Mouse (Mus musculus): ENCODE measurements around the gene Spi1.
"Not testable (repeated sequence)": the region's sequence is repeated elsewhere in the genome, so short reads cannot be mapped to it uniquely, and the experiment has no call there.

The Spi1 gene

DNA sequence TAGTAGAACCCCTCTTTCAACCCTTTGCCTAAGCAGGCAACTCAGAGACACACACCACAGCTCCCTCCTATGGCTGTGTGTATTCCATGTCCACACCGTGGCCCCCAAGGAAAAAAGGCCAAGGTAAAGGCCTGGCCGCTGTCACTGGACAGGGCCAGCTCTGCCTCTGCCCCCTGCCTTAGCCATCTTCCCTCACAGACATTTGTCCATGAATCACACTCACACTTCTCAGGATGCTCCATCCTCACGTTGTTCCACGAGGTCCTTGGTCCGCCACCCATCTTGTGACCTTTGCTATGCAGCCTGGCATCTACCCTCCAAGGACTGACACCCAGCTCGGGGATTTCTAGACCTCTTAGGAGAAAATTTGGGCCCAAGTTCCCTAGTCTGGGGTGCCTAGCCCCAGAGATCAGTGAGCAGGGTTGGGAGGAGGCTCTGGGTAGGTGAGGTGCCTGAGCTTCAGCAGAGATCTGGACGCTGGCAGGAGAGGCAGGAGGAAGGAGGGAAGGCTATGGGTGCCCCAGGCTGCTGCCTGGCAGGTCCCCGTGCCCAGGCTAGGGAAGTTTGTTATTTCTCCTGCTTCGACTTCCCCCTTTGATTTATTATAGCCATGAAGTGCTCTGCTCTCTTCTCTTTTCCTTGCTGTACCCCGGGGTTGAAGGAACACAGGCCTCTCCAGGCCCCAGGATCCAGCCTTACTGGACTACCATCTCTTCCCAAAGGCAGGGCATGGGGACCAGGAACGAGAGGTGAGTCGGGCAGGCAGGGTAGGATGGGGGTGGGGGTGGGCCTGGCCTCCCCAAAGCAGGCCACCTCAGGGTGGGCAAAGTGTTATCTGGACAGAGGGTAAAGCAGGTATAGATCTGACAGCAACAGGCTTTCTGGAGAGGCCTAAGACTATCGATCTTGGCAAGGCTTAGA lies at the start of gene Spi1:
TSS of gene Spi1 (plus strand) at position 616 of the 921 bp plus-strand sequence.
- DNase-seq = no peak

- no peak for DNase-seq
Observed at GRCm38 (mm10) chr2:91033000-91033399, 49.2 kb upstream of the Spi1 start.

DNA sequence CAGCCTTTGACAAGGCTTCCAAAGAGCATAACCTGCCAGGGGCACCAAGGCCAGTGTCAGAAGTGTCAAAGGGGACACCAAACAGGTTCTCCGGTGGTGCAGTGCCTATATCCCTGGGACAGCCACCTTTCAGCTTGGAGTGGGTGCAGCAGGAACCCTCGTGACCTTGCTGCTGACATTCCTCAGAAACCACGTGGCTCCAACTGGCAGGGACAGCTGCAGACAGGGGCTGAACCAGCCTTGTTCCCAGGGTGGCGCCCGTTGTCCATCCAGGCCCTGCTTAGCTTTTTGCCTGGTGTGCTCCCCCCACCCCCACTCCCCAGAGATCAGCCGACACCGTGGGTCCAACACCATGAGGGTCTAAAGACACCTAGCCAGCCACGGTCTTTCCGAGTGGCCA lies 46.8 kb upstream of the Spi1 start, which contains the start of gene Rapsn:
TSS of gene Rapsn (plus strand) at position 236 of the 400 bp plus-strand sequence.
- peak; percentile 60 for DNase-seq

- DNase-seq = no peak
Observed at GRCm38 (mm10) chr2:91041786-91042185, 40.4 kb upstream of the Spi1 start.

- DNase-seq = no peak
Observed at GRCm38 (mm10) chr2:91042651-91043398, 39.4 kb upstream of the Spi1 start.

GRCm38 (mm10) chr2:91044727-91045126 lies 37.5 kb upstream of the Spi1 start:
- no peak for DNase-seq

GRCm38 (mm10) chr2:91045805-91046204 lies 36.4 kb upstream of the Spi1 start:
- not testable (repeated sequence) for DNase-seq

GRCm38 (mm10) chr2:91047359-91047758 lies 34.8 kb upstream of the Spi1 start:
- peak; percentile 53 for DNase-seq

DNA sequence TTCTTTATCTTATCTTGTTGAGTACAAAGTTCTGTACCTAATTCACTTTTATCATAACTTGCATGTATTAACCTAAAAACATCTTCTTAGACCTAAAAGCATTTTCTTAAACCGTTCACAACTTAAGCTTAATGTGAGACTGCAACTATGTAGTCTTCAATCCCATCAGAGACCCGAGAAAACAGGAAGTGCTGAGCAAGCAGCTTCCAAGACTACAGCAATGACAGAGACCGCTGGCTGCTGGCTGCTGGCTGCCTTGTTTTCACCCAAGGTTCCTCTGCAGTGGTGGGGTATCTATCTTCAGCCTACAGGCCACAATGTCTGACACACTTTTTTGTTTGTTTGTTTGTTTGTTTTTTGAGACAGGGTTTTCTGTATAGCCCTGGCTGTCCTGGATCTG lies 30.3 kb upstream of the Spi1 start:
- no peak for DNase-seq

DNA sequence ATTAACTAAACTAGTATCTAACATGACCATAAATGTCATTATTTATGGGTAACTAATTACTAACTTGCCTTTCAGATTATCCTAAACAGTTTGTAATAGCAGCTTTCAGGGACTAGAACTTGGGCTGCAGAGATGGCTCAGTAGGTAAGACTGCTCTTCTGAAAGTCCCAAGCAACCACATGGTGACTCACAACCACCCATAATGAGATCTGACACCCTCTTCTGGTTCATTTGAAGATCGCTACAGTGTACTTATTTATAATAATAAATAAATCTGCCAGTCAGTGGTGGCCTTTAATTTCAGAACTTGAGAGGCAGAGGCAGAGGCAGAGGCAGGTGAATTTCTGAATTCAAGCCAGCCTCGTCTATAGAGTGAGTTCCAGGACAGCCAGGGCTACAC lies 29.4 kb upstream of the Spi1 start:
- no peak for DNase-seq

- DNase-seq = no peak
Observed at GRCm38 (mm10) chr2:91053181-91053933, 28.8 kb upstream of the Spi1 start.

DNA sequence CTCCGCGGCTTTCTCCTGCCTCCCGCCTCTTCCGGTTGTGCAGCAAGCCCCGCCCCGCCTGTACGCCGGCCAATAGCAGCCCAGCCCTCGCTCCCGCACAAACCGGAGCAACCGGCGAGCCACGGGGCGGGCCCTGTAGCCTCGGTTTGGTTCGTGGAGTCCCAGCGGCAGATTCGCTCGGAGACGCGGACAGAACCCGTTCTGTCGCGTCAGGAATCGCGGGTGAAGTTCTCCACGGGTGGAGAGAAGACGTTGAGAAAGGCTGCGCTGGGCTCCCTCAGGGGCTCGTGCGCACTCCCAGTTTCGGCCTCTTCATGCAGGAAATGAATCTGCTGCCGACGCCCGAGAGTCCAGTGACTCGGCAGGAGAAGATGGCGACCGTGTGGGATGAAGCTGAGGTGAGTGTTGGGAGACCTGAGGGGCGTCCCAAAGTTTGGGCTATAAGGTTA lies 28.2 kb upstream of the Spi1 start, which contains the start of gene Psmc3:
TSS of gene Psmc3 (plus strand) at position 76 of the 449 bp plus-strand sequence.
- peak; percentile 97 for DNase-seq

DNA sequence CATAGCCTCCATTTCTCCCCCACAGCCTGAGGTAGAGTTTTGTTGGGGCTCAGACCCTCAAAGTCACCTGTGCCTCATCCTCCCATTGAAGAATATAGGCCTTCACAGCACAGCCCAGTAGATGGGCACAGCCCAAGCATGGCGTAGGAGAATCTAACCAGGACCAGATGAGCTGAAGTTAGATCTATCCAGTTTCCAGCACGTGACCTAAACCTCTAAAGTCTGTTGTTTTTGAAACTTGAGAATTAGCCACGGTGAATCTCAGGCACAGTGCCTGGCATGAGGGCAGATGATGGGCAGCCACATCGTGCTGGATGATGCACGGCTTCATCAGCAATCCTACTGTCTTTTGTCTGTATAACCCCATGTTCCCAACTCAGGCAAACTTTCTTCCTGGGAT lies 23.8 kb upstream of the Spi1 start:
- no peak for DNase-seq

GRCm38 (mm10) chr2:91059376-91059775 lies 22.8 kb upstream of the Spi1 start:
- no peak for DNase-seq

- no peak for DNase-seq
Observed at GRCm38 (mm10) chr2:91060544-91061355, 21.4 kb upstream of the Spi1 start.

DNA sequence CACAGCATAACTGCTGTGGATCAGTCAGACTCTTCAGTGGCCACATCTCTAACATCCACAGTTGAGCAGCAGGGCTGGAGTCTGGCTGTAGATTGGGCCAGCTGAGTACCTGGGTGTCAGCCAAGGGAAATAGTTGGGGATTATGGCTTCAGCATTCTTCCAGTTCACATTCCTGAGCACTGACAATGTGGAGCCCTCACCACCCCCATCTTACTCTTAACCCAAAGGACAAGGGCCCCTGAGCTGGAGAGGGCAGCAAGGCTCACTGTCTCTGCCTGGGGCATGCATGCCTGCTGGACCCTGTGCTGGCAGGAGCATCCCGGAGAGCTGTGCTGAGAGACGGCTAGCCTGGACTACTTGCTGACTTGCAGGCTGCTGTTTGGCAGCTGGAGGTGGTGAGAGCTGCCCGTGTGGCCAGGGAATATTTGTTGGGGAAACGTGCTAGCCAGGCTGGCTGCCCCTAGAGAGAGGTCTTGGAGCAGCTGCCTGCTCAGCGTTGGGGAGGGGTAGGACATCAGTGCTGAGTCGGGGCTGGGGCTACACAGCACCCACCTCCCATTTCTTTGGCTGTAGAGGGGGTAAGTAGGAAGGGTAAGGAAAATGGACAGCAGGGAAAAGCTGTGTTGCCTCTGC lies 20.2 kb upstream of the Spi1 start:
- DNase-seq = peak; percentile 56

- DNase-seq = no peak
Observed at GRCm38 (mm10) chr2:91062779-91063606, 19.2 kb upstream of the Spi1 start.

GRCm38 (mm10) chr2:91064211-91064610 lies 18.0 kb upstream of the Spi1 start:
- no peak for DNase-seq

DNA sequence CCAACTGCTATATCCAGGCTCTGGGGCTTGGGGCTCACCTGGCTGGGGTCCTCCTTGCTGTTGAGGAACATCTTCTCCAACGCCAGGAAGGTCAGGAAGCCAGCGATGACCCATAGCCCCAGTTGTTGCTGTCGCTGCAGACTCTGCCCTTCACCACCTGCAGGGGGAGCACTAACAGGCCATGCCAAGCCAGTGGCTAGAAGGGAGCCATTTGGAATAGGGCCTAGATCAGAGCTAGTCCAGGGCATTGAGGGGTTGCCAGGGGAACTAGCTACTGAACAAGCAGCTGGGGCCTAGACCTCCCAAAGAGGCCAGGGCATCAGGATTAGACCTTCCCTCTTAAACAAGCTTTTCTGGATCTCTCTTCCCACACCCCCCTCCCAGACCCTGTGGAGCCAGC lies 16.6 kb upstream of the Spi1 start:
- peak; percentile 69 for DNase-seq

DNA sequence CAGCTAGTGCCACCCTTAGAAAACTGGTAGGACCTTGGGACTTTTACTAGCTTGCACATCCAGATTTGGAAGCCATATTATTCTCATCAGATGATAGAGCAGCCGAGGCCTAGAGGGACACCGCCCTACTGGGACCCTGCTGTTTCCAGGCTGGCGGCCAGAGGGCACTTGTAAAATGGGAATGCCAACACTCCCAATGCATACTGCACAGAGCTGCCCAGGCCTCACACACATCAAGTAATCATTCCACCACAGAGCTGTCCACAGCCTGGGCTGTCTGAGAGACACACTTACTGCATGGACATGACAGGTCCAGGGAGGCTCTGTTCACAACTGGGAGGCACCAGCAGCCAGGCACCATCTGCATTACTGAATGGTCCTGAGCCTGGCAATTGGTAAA lies 15.7 kb upstream of the Spi1 start:
- no peak for DNase-seq
